Mouse (Mus musculus): ENCODE measurements around the gene Ppil4. TPM values are rescaled to one million over a fixed set of nuclear protein-coding genes. Genes with fewer than 3 reads are reported as not detected.

The Ppil4 gene
- polyA plus RNA-seq, 1 experiment from 2014 or later: 17.1 TPM

GRCm38 (mm10) chr10:7819156-7819555, 26.5 kb downstream of the Ppil4 start:
- ATAC-seq: no peak
- 93% methylated on average over 4 of the region's 4 CpGs for WGBS

GRCm38 (mm10) chr10:7819603-7820002, 26.9 kb downstream of the Ppil4 start:
- Histone ChIP-seq H3K27ac (ENCODE audit: low read depth, low read length) (no peak overlapping the region), H3K4me3 (ENCODE audit: low read depth, low read length) (no peak overlapping the region), H3K27me3 (replicated peaks; ENCODE audit: control insufficient read depth, insufficient read depth, low read length) (no peaks in the 10 kb centered on the region), H3K9ac (ENCODE audit: low read depth, low read length) (no peak overlapping the region), H3K36me3 (ENCODE audit: control insufficient read depth, insufficient read depth) (peaks cover 46% of the 10 kb centered on the region), H3K9me3 (ENCODE audit: control insufficient read depth) (no peaks in the 10 kb centered on the region), H3K4me2 (replicated peaks; ENCODE audit: low read depth) (no peak overlapping the region), H3K4me1 (replicated peaks; ENCODE audit: control insufficient read depth, insufficient read depth, low read length) (no peaks in the 10 kb centered on the region)
- no peak for TF ChIP-seq CTCF (IDR thresholded peaks at IDR 0.05; ENCODE audit: low read depth)
- no peak for ATAC-seq
- 92% methylated on average over 4 of the region's 4 CpGs for WGBS

More at GRCm38 (mm10) chr10:7819156-7819555, 26.5 kb downstream of the Ppil4 start:
- no peaks in the 10 kb centered on the region for H3K4me1 ChIP-seq (replicated peaks; ENCODE audit: control insufficient read depth, insufficient read depth, low read length)
- no peak overlapping the region for H3K4me3 ChIP-seq (ENCODE audit: low read depth, low read length)
- no peak overlapping the region for H3K9ac ChIP-seq (ENCODE audit: low read depth, low read length)
- no peak overlapping the region for H3K27ac ChIP-seq (ENCODE audit: low read depth, low read length)
- H3K27me3 ChIP-seq (replicated peaks; ENCODE audit: control insufficient read depth, insufficient read depth, low read length): no peaks in the 10 kb centered on the region
- peaks cover 46% of the 10 kb centered on the region for H3K36me3 ChIP-seq (ENCODE audit: control insufficient read depth, insufficient read depth)
- H3K9me3 ChIP-seq (ENCODE audit: control insufficient read depth): no peaks in the 10 kb centered on the region
- H3K4me2 ChIP-seq (replicated peaks; ENCODE audit: low read depth): no peak overlapping the region
- no peak for TF ChIP-seq CTCF (IDR thresholded peaks at IDR 0.05; ENCODE audit: low read depth)

GRCm38 (mm10) chr10:7820171-7820570, 27.5 kb downstream of the Ppil4 start:
- ATAC-seq: no peak
- Histone ChIP-seq H3K9me3 (ENCODE audit: control insufficient read depth) (no peaks in the 10 kb centered on the region), H3K4me3 (ENCODE audit: low read depth, low read length) (no peak overlapping the region), H3K9ac (ENCODE audit: low read depth, low read length) (no peak overlapping the region), H3K27ac (ENCODE audit: low read depth, low read length) (no peak overlapping the region), H3K27me3 (replicated peaks; ENCODE audit: control insufficient read depth, insufficient read depth, low read length) (no peaks in the 10 kb centered on the region), H3K4me1 (replicated peaks; ENCODE audit: control insufficient read depth, insufficient read depth, low read length) (no peaks in the 10 kb centered on the region), H3K36me3 (ENCODE audit: control insufficient read depth, insufficient read depth) (peaks cover 44% of the 10 kb centered on the region), H3K4me2 (replicated peaks; ENCODE audit: low read depth) (no peak overlapping the region)
- WGBS: 79% methylated on average over 5 of the region's 5 CpGs
- no peak for TF ChIP-seq CTCF (IDR thresholded peaks at IDR 0.05; ENCODE audit: low read depth)

GRCm38 (mm10) chr10:7821981-7822380, 29.3 kb downstream of the Ppil4 start:
- Histone ChIP-seq H3K27me3 (replicated peaks; ENCODE audit: control insufficient read depth, insufficient read depth, low read length) (no peaks in the 10 kb centered on the region), H3K4me1 (replicated peaks; ENCODE audit: control insufficient read depth, insufficient read depth, low read length) (no peaks in the 10 kb centered on the region), H3K4me2 (replicated peaks; ENCODE audit: low read depth) (no peak overlapping the region), H3K4me3 (ENCODE audit: low read depth, low read length) (no peak overlapping the region), H3K9ac (ENCODE audit: low read depth, low read length) (no peak overlapping the region), H3K9me3 (ENCODE audit: control insufficient read depth) (no peaks in the 10 kb centered on the region), H3K36me3 (ENCODE audit: control insufficient read depth, insufficient read depth) (peaks cover 37% of the 10 kb centered on the region), H3K27ac (ENCODE audit: low read depth, low read length) (no peak overlapping the region)
- no peak for ATAC-seq
- no peak for TF ChIP-seq CTCF (IDR thresholded peaks at IDR 0.05; ENCODE audit: low read depth)
- 97% methylated on average over 12 of the region's 12 CpGs for WGBS

- WGBS: 86% methylated on average over 9 of the region's 9 CpGs
- ATAC-seq: no peak
- TF ChIP-seq CTCF (IDR thresholded peaks at IDR 0.05; ENCODE audit: low read depth): no peak
These were observed 32.1 kb downstream of the Ppil4 start for GRCm38 (mm10) chr10:7824663-7825280.

GRCm38 (mm10) chr10:7825281-7825665, 32.6 kb downstream of the Ppil4 start:
- no peak overlapping the region for H3K9ac ChIP-seq (ENCODE audit: low read depth, low read length)
- H3K4me1 ChIP-seq (replicated peaks; ENCODE audit: control insufficient read depth, insufficient read depth, low read length): no peaks in the 10 kb centered on the region
- no peak for ATAC-seq
- H3K36me3 ChIP-seq (ENCODE audit: control insufficient read depth, insufficient read depth): peaks cover 26% of the 10 kb centered on the region
- no peaks in the 10 kb centered on the region for H3K9me3 ChIP-seq (ENCODE audit: control insufficient read depth)
- no peak overlapping the region for H3K4me3 ChIP-seq (ENCODE audit: low read depth, low read length)
- WGBS: 93% methylated on average over 4 of the region's 4 CpGs
- no peaks in the 10 kb centered on the region for H3K27me3 ChIP-seq (replicated peaks; ENCODE audit: control insufficient read depth, insufficient read depth, low read length)
- H3K27ac ChIP-seq (ENCODE audit: low read depth, low read length): no peak overlapping the region
- TF ChIP-seq CTCF (IDR thresholded peaks at IDR 0.05; ENCODE audit: low read depth): no peak
- no peak overlapping the region for H3K4me2 ChIP-seq (replicated peaks; ENCODE audit: low read depth)

More at GRCm38 (mm10) chr10:7824663-7825280, 32.1 kb downstream of the Ppil4 start:
- no peaks in the 10 kb centered on the region for H3K9me3 ChIP-seq (ENCODE audit: control insufficient read depth)
- no peaks in the 10 kb centered on the region for H3K4me1 ChIP-seq (replicated peaks; ENCODE audit: control insufficient read depth, insufficient read depth, low read length)
- no peak overlapping the region for H3K9ac ChIP-seq (ENCODE audit: low read depth, low read length)
- peaks cover 31% of the 10 kb centered on the region for H3K36me3 ChIP-seq (ENCODE audit: control insufficient read depth, insufficient read depth)
- H3K4me2 ChIP-seq (replicated peaks; ENCODE audit: low read depth): no peak overlapping the region
- H3K4me3 ChIP-seq (ENCODE audit: low read depth, low read length): no peak overlapping the region
- H3K27me3 ChIP-seq (replicated peaks; ENCODE audit: control insufficient read depth, insufficient read depth, low read length): no peaks in the 10 kb centered on the region
- no peak overlapping the region for H3K27ac ChIP-seq (ENCODE audit: low read depth, low read length)

Data from intestine, postnatal 0 days (tissue).